Mouse (Mus musculus) spleen, adult 2 months (tissue): Measurements from ENCODE around the gene Gm3115.
"Not testable (repeated sequence)": the region's sequence is repeated elsewhere in the genome, so short reads cannot be mapped to it uniquely, and the experiment has no call there.

Experiments used
- CTCF ChIP-seq: fragments of 200-500 bp; IDR thresholded peaks from 2 replicates; pipeline ENCODE4 v1.5.1; 2011; ENCODE audit warnings: mild to moderate bottlenecking, inconsistent platforms; ENCODE audit not compliant: insufficient read depth, insufficient read length, insufficient replicate concordance; ENCODE audit errors: extremely low read depth
- POLR2A ChIP-seq: fragments of 200-500 bp; IDR thresholded peaks from 2 replicates; pipeline ENCODE4 v1.6.1; 2011; ENCODE audit warnings: low read depth, low read length, inconsistent platforms

- not testable (repeated sequence) for TF ChIP-seq POLR2A, CTCF
Observed at GRCm38 (mm10) chr14:4141646-4142045, 57.7 kb downstream of the Gm3115 start.
